Mouse (Mus musculus): ENCODE measurements around the gene Chmp2b.

GRCm38 (mm10) chr16:65560996-65561962 is 1.2 kb downstream of the Chmp2b start:
- TF ChIP-seq GATA1 (IDR thresholded peaks at IDR 0.05; ENCODE audit: borderline replicate concordance, low read length) (no peak), FLI1 (IDR thresholded peaks at IDR 0.05; ENCODE audit: low read length) (no peak)
